Mouse (Mus musculus) heart, adult 2 months (tissue): ENCODE results near the gene Map3k10. TPM values are rescaled to one million over a fixed set of nuclear protein-coding genes. Genes with fewer than 3 reads are reported as not detected.

ENCODE experiments used
- DNase-seq, 2 experiments: peaks; one replicate each; pipeline ENCODE4 v3.0.0; 2021
- H3K27ac ChIP-seq: fragments of 200-600 bp; 2 replicates; pipeline ENCODE4 v1.8.1; 2022
- H3K27me3 ChIP-seq: fragments of 200-500 bp; 2 replicates; pipeline ENCODE4 v1.6.1; 2012; ENCODE audit warnings: mild to moderate bottlenecking, low read length, inconsistent platforms, mixed read lengths; ENCODE audit not compliant: control insufficient read depth, insufficient read depth
- H3K36me3 ChIP-seq: fragments of 200-500 bp; 2 replicates; pipeline ENCODE4 v1.6.1; 2012; ENCODE audit warnings: low read length, inconsistent platforms; ENCODE audit not compliant: control insufficient read depth, insufficient read depth
- H3K4me1 ChIP-seq: fragments of 200-500 bp; 2 replicates; pipeline ENCODE4 v1.6.1; 2011; ENCODE audit warnings: low read length; ENCODE audit not compliant: control insufficient read depth, insufficient read depth
- H3K4me3 ChIP-seq: fragments of 200-600 bp; 2 replicates; pipeline ENCODE4 v1.8.1; 2022
- H3K79me2 ChIP-seq: fragments of 200-500 bp; replicated peaks from 2 replicates; pipeline ENCODE4 v1.6.1; 2012; ENCODE audit warnings: mild to moderate bottlenecking, inconsistent platforms, low read length, moderate library complexity, mixed read lengths; ENCODE audit not compliant: control insufficient read depth, insufficient read depth
- H3K9ac ChIP-seq: fragments of 200-500 bp; 2 replicates; pipeline ENCODE4 v1.6.1; 2012; ENCODE audit warnings: low read depth, mild to moderate bottlenecking, control low read depth, inconsistent platforms, low read length, mixed read lengths
- CTCF ChIP-seq: fragments of 200-600 bp; IDR thresholded peaks from 2 replicates; pipeline ENCODE4 v1.8.1; 2022; ENCODE audit warnings: antibody characterized with exemption, mild to moderate bottlenecking, moderate library complexity
- EP300 ChIP-seq: fragments of 200-500 bp; IDR thresholded peaks from 2 replicates; pipeline ENCODE4 v1.6.1; 2011; ENCODE audit warnings: low read depth, low read length, control low read depth; ENCODE audit not compliant: insufficient read depth
- POLR2A ChIP-seq: fragments of 200-500 bp; IDR thresholded peaks from 2 replicates; pipeline ENCODE4 v1.6.1; 2011; ENCODE audit warnings: mild to moderate bottlenecking, low read depth, low read length, control low read depth; ENCODE audit not compliant: insufficient read depth
- WGBS: fragments of 180-500 bp; shearing (Covaris S2); methylation state at CpG from one replicate; pipeline ENCODE4 v1.1.7; 2018; 5-methylcytosine and 5-hydroxymethylcytosine counted together
- intact Hi-C: fragments of 180-260 bp; cut with DNase I; formaldehyde crosslinking; loops from one replicate; pipeline ENCODE4 v1.15.1; 2025
- polyA plus RNA-seq: library from polyadenylated mRNA; depleted of rRNA; stranded (reverse); fragments of >200 nt; gene quantifications from 2 replicates; pipeline ENCODE4 v1.2.3, GENCODE M21; 2012; rRNA removed
- total RNA-seq, 2 experiments: library from RNA; stranded (reverse); gene quantifications; 2 replicates each; pipeline ENCODE4 v1.2.3; 2021

Gene Map3k10
- total and polyA plus RNA-seq, 3 experiments = 14.6 to 21.7 (median 20.6) TPM

DNA sequence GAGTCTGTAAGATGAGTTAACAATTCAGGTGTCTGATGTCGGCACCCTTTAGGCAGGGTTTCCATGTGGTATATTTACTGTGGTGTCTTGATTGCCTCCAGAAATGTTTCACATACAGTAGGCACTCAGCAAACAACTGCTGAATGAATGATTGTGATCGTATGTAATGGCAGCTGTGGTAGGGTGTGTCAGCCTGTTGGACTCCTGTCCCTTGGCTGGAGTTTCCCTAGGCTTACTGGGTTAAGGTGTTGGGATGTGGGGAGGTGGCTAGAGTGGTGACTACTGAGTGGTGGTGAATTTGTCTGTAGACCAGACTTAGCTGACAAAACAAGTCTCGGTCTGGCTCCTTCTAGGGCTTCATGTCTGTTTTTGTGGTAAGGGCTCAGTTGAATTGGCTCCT is 64.0 kb downstream of the Map3k10 start:
- no peak overlapping the region for H3K4me3 ChIP-seq
- no peak for DNase-seq
- no peaks in the 10 kb centered on the region for H3K27me3 ChIP-seq
- 91% methylated on average over 3 of the region's 3 CpGs for WGBS
- H3K9ac ChIP-seq = no peak overlapping the region
- intact Hi-C loops = no loop called here
- no peaks in the 10 kb centered on the region for H3K36me3 ChIP-seq
- H3K4me1 ChIP-seq = peaks cover 21% of the 10 kb centered on the region
- no peak overlapping the region for H3K27ac ChIP-seq
- TF ChIP-seq POLR2A (no peak), CTCF (no peak), EP300 (no peak)
- H3K79me2 ChIP-seq = peaks cover 5% of the 10 kb centered on the region

DNA sequence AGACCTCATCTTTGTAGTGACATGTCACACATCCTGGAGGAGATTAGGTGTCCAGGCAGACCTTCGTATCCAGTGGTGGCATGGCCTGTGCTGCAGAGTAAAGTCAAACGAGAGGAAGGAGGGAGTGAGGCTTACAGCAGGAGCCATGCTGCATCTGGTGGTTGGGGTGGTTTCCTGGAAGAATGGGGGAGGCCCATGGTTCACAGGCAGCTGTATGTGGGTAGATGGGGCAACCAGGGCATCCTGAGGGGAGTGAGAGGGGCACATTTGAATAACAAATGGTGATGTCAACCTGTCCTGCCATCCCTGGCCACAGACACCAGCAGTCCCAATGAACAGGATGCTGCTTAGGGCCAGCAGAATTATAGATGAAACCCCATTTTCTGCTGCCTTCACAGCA is 64.7 kb downstream of the Map3k10 start:
- DNase-seq = no peak
- Histone ChIP-seq H3K36me3 (no peaks in the 10 kb centered on the region), H3K27ac (no peak overlapping the region; the same call in 1 of the 2 replicates), H3K27me3 (no peaks in the 10 kb centered on the region), H3K4me3 (no peak overlapping the region), H3K9ac (no peak overlapping the region), H3K79me2 (peaks cover 7% of the 10 kb centered on the region), H3K4me1 (peaks cover 23% of the 10 kb centered on the region)
- WGBS = 43% methylated on average over 2 of the region's 2 CpGs
- intact Hi-C loops = loop anchor here (5.0 kb wide), 1 partner anchor 33 kb away; no protein-coding TSS in a partner anchor
- TF ChIP-seq CTCF (no peak), POLR2A (no peak), EP300 (no peak)

DNA sequence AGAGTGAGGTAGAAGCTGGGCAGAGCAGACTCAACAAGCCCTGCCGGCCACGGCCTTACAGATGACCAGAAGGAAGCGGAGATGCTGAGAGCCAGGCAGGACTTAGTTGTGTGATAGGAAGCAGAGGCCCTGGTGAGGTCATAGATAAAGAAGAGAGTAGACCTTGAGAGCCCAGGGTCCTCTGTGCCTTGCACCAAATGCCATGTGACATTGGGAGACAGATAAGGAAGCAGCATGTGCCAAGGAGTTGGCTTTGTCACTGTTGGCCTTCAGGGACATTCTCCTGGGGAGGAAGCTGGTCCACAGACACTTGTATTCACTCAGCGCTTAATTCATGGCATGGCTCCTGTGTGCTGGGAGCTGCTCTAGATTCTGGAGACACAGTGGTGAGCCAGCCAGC is 65.1 kb downstream of the Map3k10 start:
- WGBS = 33% methylated on average over 4 of the region's 4 CpGs
- no peak overlapping the region for H3K9ac ChIP-seq
- no peaks in the 10 kb centered on the region for H3K36me3 ChIP-seq
- H3K27ac ChIP-seq = peak overlapping the region; percentile 17
- intact Hi-C loops = loop anchor here (5.0 kb wide), 1 partner anchor 33 kb away; no protein-coding TSS in a partner anchor
- H3K27me3 ChIP-seq = no peaks in the 10 kb centered on the region
- DNase-seq = peak in 1 of 2 experiments; percentile 61
- H3K4me3 ChIP-seq = no peak overlapping the region
- peaks cover 25% of the 10 kb centered on the region for H3K4me1 ChIP-seq
- no peak for TF ChIP-seq EP300
- no peak for TF ChIP-seq POLR2A
- no peak for TF ChIP-seq CTCF
- peaks cover 5% of the 10 kb centered on the region for H3K79me2 ChIP-seq

DNA sequence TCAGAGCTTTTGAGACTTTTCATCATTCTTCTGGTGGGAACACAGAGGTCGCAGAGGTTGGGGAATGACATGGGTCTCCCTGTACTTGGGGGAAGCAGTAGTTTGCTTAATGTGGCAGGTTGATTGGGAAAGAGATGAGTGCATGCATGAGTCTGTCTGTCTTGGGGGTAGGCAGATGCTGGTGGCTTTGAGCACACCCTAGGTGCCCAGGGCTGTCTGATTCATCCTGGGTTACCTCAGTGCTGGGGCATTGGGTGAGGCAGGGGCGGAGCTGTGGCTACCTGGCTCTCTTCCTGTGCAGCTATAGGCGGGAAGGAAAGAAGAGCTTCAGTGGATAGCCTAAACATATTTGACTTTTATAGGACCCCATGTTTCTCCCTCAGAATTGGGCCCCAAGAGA is 66.3 kb downstream of the Map3k10 start:
- Histone ChIP-seq H3K9ac (no peak overlapping the region), H3K4me1 (peaks cover 25% of the 10 kb centered on the region), H3K4me3 (no peak overlapping the region), H3K79me2 (peaks cover 5% of the 10 kb centered on the region), H3K27me3 (no peaks in the 10 kb centered on the region), H3K27ac (peak overlapping the region; percentile 62), H3K36me3 (no peaks in the 10 kb centered on the region)
- DNase-seq = no peak
- intact Hi-C loops = loop anchor here (5.0 kb wide), 1 partner anchor 34 kb away; no protein-coding TSS in a partner anchor
- TF ChIP-seq EP300 (no peak), POLR2A (no peak), CTCF (no peak)
- 84% methylated on average over 3 of the region's 3 CpGs for WGBS

DNA sequence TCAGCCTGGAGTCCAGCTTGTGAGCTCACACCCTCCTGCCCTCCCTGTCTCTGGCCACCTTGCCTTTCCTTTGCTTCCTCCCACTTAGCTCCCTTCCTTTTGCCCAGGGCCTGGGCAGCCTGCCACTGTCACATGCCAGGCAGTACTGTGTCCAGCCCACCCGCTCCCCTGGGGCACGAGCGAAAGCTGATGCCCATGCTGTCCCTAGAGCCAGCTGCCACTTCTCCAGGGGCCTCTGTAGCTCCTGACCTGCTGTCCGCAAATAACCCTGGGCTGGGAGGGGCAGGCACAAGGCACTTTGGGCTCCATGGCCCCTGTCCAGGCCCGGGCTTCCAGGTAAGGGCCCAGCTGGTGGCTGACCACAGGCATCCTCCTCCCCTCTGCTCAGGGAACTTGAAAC is 66.8 kb downstream of the Map3k10 start:
- Histone ChIP-seq H3K9ac (no peak overlapping the region), H3K4me1 (peaks cover 21% of the 10 kb centered on the region), H3K36me3 (no peaks in the 10 kb centered on the region), H3K27ac (peak overlapping the region; percentile 62), H3K79me2 (peaks cover 5% of the 10 kb centered on the region), H3K27me3 (no peaks in the 10 kb centered on the region), H3K4me3 (no peak overlapping the region)
- DNase-seq = peak; percentile 80 to 89
- TF ChIP-seq EP300 (peak; percentile 94), CTCF (no peak)
- intact Hi-C loops = loop anchor here (2.0 to 5.0 kb wide), 2 partner anchors 15 to 35 kb away; no protein-coding TSS in a partner anchor
- WGBS = 46% methylated on average over 5 of the region's 5 CpGs

DNA sequence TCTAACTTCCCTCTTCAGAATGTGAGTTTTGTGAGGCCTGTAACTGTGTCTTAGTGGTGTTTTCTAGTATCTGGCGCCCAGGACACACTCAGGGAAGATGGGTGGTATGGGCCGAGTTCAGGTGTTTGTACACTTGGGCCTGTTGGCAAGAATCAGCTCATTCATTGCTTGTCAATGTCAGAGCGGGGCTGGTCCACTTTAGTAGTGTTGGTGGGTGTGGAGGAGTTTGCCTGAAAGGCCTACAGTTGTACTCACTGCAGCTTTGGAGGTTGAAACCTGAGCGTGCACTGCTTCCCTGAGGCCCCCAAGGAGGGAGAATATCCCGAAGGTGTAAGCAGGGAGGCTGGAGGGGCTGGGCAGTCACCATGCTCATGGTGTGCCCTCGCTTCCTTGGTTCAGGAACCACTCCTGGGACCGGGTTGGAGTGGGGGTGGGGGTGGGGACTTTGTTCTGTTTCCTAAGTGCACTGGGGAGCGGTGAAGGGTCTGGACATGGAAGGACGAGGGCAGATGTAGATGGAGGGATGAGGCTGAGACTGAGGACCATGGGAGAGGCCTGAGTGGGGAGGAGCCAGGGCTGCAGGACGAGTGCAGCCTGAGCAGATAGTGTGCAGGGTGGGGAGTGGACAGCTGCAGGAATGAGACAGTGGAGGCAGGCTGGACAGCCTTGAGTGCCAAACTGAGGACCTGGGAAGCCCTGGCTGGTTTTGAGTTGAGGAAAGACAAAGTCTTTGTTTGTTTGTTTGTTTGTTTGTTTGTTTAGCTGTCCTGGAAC is 67.7 kb downstream of the Map3k10 start:
- H3K9ac ChIP-seq = peak overlapping the region; percentile 8; the same call in 1 of the 2 replicates
- peaks cover 3% of the 10 kb centered on the region for H3K79me2 ChIP-seq
- H3K27me3 ChIP-seq = no peaks in the 10 kb centered on the region
- peaks cover 20% of the 10 kb centered on the region for H3K4me1 ChIP-seq
- H3K4me3 ChIP-seq = no peak overlapping the region
- WGBS = 50% methylated on average over 10 of the region's 10 CpGs
- no peak for DNase-seq
- peak overlapping the region; percentile 62 for H3K27ac ChIP-seq
- intact Hi-C loops = loop anchor here (2.0 to 5.0 kb wide), 2 partner anchors 14 to 36 kb away; no protein-coding TSS in a partner anchor
- TF ChIP-seq EP300 (no peak), CTCF (no peak), POLR2A (no peak)
- no peaks in the 10 kb centered on the region for H3K36me3 ChIP-seq

Other genes with a start within 250 kb of the Map3k10 start
- gene Sptbn4, start 226.9 kb downstream of the Map3k10 start, total RNA-seq = under 1 TPM; 0.18 to 0.20 TPM
- gene Sptbn4, start 226.9 kb downstream of the Map3k10 start, polyA plus RNA-seq = 0.23 and 0.44 TPM in 2 replicates
- gene Blvrb, start 226.6 kb downstream of the Map3k10 start, total RNA-seq = 10 to 100 TPM; 29.9 to 31.7 TPM
- 41.7 and 46.2 TPM in 2 replicates for gene Blvrb, start 226.6 kb downstream of the Map3k10 start, polyA plus RNA-seq
- gene Sertad3, start 200.8 kb downstream of the Map3k10 start, total RNA-seq = 1 to 10 TPM; 3.5 to 6.2 TPM
- 6.9 TPM in 2 replicates for gene Sertad3, start 200.8 kb downstream of the Map3k10 start, polyA plus RNA-seq
- 10 to 100 TPM in 1 of 2 experiments, 1 to 10 TPM in 1; 7.6 to 10.2 TPM for gene Sertad1, start 187.7 kb downstream of the Map3k10 start, total RNA-seq
- gene Sertad1, start 187.7 kb downstream of the Map3k10 start, polyA plus RNA-seq = 12.2 and 14.0 TPM in 2 replicates
- under 1 TPM; 0.59 to 0.81 TPM for gene Prx, start 175.3 kb downstream of the Map3k10 start, total RNA-seq
- gene Prx, start 175.3 kb downstream of the Map3k10 start, polyA plus RNA-seq = 0.59 and 0.61 TPM in 2 replicates
- gene Hipk4, start 151.3 kb downstream of the Map3k10 start, total RNA-seq = under 1 TPM; 0.10 to 0.14 TPM
- gene Hipk4, start 151.3 kb downstream of the Map3k10 start, polyA plus RNA-seq = 0.20 and 0.21 TPM in 2 replicates
- 10 to 100 TPM; 22.9 to 30.6 TPM for gene Pld3, start 121.4 kb downstream of the Map3k10 start, total RNA-seq
- 54.8 and 68.1 TPM in 2 replicates for gene Pld3, start 121.4 kb downstream of the Map3k10 start, polyA plus RNA-seq
- gene 2310022A10Rik, start 121.4 kb downstream of the Map3k10 start, total RNA-seq = 10 to 100 TPM; 72.0 to 72.1 TPM
- 79.5 and 87.4 TPM in 2 replicates for gene 2310022A10Rik, start 121.4 kb downstream of the Map3k10 start, polyA plus RNA-seq
- 100 to 1,000 TPM; 181 to 219 TPM for gene Akt2, start 83.0 kb downstream of the Map3k10 start, total RNA-seq
- gene Akt2, start 83.0 kb downstream of the Map3k10 start, polyA plus RNA-seq = 134 and 181 TPM in 2 replicates
- gene Ttc9b, start 20.7 kb downstream of the Map3k10 start, total RNA-seq = not detected
- gene Ttc9b, start 20.7 kb downstream of the Map3k10 start, polyA plus RNA-seq = not detected in 2 replicates
- gene Zfp607b, start 14.7 kb upstream of the Map3k10 start, total RNA-seq = under 1 TPM; 0.42 to 0.52 TPM
- gene Zfp607b, start 14.7 kb upstream of the Map3k10 start, polyA plus RNA-seq = 0.18 and 0.20 TPM in 2 replicates
- 1 to 10 TPM; 8.8 to 8.9 TPM for gene Zfp60, start 56.8 kb upstream of the Map3k10 start, total RNA-seq
- gene Zfp60, start 56.8 kb upstream of the Map3k10 start, polyA plus RNA-seq = 1.6 and 3.7 TPM in 2 replicates
- 1 to 10 TPM; 5.1 to 5.2 TPM for gene Zfp626, start 132.6 kb upstream of the Map3k10 start, total RNA-seq
- gene Zfp626, start 132.6 kb upstream of the Map3k10 start, polyA plus RNA-seq = 0.68 and 1.4 TPM in 2 replicates
- 1 to 10 TPM; 2.8 to 3.1 TPM for gene Zfp59, start 164.0 kb upstream of the Map3k10 start, total RNA-seq
- gene Zfp59, start 164.0 kb upstream of the Map3k10 start, polyA plus RNA-seq = 0.62 and 1.5 TPM in 2 replicates
- 1 to 10 TPM; 2.5 to 3.4 TPM for gene Zfp607a, start 182.9 kb upstream of the Map3k10 start, total RNA-seq
- gene Zfp607a, start 182.9 kb upstream of the Map3k10 start, polyA plus RNA-seq = 0.47 and 1.8 TPM in 2 replicates